Mouse (Mus musculus): ENCODE measurements around the gene Tnnt3.

The Tnnt3 gene

GRCm38 (mm10) chr7:142542771-142543303 is 44.2 kb downstream of the Tnnt3 start:
- no peak for DNase-seq (ENCODE audit: low read depth)

GRCm38 (mm10) chr7:142545967-142546366 is 47.3 kb downstream of the Tnnt3 start:
- DNase-seq (ENCODE audit: low read depth), result no peak

- no peak for DNase-seq (ENCODE audit: low read depth)
Measured at GRCm38 (mm10) chr7:142547874-142548273, 49.2 kb downstream of the Tnnt3 start.

- no peak for DNase-seq (ENCODE audit: low read depth)
Measured at GRCm38 (mm10) chr7:142548706-142549105, 50.1 kb downstream of the Tnnt3 start.

GRCm38 (mm10) chr7:142549941-142550763 is 51.5 kb downstream of the Tnnt3 start:
- DNase-seq (ENCODE audit: low read depth), result no peak

- DNase-seq (ENCODE audit: low read depth), result no peak
Measured at GRCm38 (mm10) chr7:142550935-142551373, 52.3 kb downstream of the Tnnt3 start.

- no peak for DNase-seq (ENCODE audit: low read depth)
Measured at GRCm38 (mm10) chr7:142551691-142552090, 53.1 kb downstream of the Tnnt3 start.

- DNase-seq (ENCODE audit: low read depth), result no peak
Measured at GRCm38 (mm10) chr7:142552591-142553416, 54.2 kb downstream of the Tnnt3 start.

- DNase-seq (ENCODE audit: low read depth), result no peak
Measured at GRCm38 (mm10) chr7:142553417-142554335, 55.0 kb downstream of the Tnnt3 start.

- no peak for DNase-seq (ENCODE audit: low read depth)
Measured at GRCm38 (mm10) chr7:142554625-142555024, 56.0 kb downstream of the Tnnt3 start.

- DNase-seq (ENCODE audit: low read depth), result no peak
Measured at GRCm38 (mm10) chr7:142555366-142556088, 56.9 kb downstream of the Tnnt3 start.

GRCm38 (mm10) chr7:142556089-142556476 is 57.4 kb downstream of the Tnnt3 start:
- DNase-seq (ENCODE audit: low read depth), result no peak

GRCm38 (mm10) chr7:142557696-142558095 is 59.1 kb downstream of the Tnnt3 start:
- no peak for DNase-seq (ENCODE audit: low read depth)

- DNase-seq (ENCODE audit: low read depth), result no peak
Measured at GRCm38 (mm10) chr7:142558511-142559146, 60.0 kb downstream of the Tnnt3 start.

GRCm38 (mm10) chr7:142559651-142560175 is 61.1 kb downstream of the Tnnt3 start:
- DNase-seq (ENCODE audit: low read depth), result no peak

- DNase-seq (ENCODE audit: low read depth), result no peak
Measured at GRCm38 (mm10) chr7:142560942-142561855, 62.6 kb downstream of the Tnnt3 start.

GRCm38 (mm10) chr7:142561856-142562404 is 63.3 kb downstream of the Tnnt3 start:
- DNase-seq (ENCODE audit: low read depth), result no peak

GRCm38 (mm10) chr7:142563168-142563567 is 64.5 kb downstream of the Tnnt3 start:
- DNase-seq (ENCODE audit: low read depth), result no peak

All from c-Kit-positive CD71-negative TER-119-negative erythroid progenitor cells, embryonic 14.5 days (primary cell).